Mouse (Mus musculus) adrenal gland, postnatal 14 days (tissue): ENCODE data around the gene Slc28a1. TPM values are rescaled to one million over a fixed set of nuclear protein-coding genes. Genes with fewer than 3 reads are reported as not detected.
"Not testable (repeated sequence)": the region's sequence is repeated elsewhere in the genome, so short reads cannot be mapped to it uniquely, and the experiment has no call there.

ENCODE experiments used
- DNase-seq: peaks from one replicate; pipeline ENCODE4 v3.0.0; 2021; ENCODE audit warnings: mixed read lengths
- total RNA-seq: library from RNA; stranded (reverse); gene quantifications from 2 replicates; pipeline ENCODE4 v1.2.3, GENCODE M21; 2021

The Slc28a1 gene
- total RNA-seq, 1 experiment from 2014 or later, result 0.30 TPM

DNA sequence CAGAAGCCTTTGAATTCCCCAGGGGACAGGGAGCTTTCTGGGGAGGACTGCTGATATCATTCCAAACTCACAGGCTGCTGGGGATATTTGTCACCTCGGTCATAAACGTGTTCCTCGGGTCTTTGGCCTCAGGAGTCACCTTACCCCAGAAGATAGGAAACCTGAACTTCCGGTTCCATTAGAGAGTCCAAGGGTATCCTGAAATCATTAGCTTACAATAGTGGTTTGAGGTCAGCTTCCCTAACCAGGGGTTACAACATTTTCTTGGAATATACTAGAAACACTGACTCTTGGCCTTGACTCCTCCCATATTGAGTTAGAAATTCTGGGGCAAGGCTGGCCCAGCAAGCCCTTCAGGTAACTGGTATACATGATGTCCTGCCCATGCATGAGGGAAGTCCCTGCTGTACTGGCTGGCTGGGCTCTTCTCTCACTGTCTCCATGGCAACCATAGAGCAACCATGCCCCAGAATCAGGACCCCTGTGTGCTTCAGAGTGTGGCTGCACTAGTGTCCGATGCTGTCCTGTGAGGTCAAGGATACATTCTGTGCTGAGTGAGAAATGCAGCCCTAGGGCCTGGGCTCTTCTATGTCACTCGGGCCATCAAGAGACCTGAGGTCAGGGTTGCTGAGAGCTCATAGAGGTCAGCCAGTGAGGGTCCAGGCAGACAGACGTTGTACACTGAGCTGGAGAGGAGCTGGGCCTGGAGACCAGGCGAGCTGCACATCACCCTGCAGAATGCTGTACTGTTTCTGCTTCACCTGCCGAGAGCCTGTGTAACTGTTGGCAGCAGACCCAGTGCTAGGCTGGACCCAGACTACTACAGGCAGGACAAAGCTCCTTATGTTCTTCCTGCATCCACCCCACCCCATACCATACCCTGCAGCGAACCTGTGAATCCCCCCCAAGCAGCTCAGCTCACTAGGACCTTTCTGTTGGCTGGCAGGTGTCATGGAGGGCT, 10.9 kb downstream of the Slc28a1 start:
- no peak for DNase-seq

DNA sequence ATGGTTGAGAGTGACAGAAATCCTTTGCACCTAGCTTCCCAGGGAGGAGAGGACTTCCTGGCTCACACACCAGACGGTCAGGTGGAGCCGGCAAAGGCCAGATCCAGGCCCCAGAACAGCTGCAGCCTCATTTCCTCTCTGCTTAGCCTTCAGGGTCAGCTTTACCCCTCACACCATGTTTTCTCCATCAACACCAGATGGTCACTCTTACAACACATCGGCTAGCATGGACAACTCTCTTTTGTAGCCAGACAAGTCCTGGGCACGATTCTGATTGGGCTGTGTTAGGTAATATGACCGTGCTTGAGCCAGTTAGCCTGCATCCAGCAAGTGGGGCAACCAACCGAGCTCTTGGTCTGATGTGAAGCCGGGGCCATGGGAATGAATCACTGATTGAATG, 17.3 kb downstream of the Slc28a1 start:
- no peak for DNase-seq

DNA sequence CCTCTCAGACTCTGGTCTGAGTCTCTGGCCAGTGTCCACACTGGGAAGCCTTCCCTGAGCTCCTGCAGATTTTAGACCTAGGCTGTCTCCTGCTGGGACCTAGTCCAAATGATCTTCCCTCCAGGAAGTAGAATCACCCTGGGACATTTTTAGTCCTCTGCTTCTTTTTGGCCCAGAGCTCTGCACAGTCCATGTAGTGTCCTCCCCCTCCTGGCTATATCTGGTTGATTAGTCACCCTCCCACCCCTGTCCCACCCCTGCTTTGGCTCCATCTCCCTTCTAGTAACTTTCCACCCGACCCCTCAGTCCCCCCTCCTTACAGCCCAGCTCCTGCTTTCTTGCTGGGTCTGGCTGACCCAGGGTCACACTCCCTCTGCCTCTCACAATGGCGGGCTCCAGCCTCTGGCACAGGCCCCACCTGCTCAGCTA, 18.3 kb downstream of the Slc28a1 start:
- DNase-seq, result peak; percentile 49

DNA sequence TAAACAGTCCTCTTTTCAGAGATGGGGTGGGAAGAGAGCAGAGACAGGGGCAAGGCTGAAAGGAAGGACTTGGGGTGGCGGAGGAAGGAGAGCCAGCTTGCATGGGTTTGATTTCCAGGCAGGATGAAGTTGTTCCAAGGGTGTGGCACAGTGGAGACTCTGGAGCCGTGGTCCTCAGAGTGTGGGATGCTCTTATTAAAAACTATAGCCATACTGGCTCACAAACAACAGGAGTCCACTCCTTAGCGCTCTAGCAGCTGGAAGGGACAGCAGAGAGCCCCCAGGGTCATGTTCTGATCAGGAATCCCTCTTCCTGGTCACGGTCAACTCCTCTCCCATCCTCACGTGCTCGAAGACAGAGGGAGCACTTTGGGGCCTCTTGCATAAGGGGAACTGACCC, 18.8 kb downstream of the Slc28a1 start:
- no peak for DNase-seq

DNA sequence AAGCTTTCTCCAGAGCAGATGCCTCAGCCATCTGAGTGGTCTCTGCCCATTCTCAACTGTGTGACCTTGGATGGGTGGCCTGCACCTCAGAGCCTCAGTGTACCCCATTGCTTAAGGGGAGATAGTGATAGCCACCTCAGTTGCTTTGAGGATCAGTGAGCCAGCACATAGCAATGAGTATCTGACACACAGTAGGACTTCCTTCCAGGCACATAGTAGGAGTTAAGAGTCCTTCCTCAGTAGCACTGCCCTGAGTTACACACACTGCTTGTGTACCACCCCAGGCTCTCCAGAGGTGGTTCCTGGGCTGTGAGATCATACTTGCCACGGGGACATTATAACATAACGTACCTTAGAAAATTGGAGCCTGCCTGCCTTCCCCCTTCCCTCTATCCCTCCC, 19.3 kb downstream of the Slc28a1 start:
- DNase-seq, result no peak

DNA sequence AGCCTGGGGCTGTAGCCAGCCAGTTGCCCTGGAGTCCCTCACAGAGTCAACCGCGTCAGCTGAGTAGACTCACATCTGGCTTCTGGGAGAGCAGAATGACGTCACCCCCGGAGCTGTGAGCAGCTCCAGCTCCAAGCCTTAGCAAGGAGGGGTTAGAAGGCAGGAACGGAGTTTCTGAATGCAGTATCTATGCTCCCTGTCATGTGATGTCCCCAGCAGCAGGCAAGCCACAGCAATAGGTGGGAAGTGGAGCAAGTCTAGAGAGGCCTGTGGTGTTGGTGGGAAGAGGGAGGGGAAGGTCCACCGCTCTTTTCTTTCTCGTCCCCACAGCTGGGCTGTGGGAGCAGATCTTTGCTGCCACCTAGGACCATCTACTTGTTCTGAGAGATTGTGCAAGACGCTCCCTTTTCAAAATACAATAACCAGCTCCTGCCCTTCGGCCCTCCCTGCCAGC, 20.0 kb downstream of the Slc28a1 start:
- peak; percentile 82 for DNase-seq

DNA sequence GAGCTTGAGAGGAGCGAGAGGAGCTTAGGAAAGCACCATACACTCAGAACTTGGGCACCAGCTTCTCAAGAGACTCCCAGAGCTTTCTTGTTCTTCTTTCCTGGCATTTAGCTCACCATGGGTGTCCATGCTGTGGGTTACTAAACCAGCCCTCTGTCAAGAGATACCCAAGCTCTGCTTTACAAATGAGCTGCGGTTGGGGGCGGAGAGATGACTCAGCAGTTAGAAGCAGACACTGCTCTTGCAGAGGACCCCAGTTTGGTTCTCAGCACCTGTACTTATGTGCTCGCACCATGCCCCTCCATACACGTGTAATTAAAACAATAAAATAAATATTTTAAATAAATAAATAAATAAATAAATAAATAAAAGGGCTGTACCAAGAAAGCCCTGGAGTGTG, 22.7 kb downstream of the Slc28a1 start:
- DNase-seq, result no peak

DNA sequence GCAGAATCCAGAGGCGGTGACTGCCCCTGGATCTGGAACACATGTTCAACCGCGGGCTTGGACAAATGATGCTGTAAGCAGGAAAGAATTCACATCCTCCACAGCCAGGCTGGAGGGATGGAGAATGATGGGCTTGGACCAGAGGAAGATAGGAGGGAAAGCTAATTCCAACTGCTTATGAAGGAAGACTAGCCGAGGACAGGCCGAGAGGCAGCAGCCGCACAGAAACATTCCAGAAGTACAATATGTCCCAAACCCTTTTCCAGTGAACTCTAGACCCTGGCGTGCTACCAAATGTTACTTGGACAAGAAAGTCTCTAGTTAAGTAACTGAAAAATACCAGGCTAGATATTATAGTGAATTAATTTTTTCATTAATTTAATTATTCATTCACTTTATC, 24.5 kb downstream of the Slc28a1 start:
- DNase-seq, result peak; percentile 51

DNA sequence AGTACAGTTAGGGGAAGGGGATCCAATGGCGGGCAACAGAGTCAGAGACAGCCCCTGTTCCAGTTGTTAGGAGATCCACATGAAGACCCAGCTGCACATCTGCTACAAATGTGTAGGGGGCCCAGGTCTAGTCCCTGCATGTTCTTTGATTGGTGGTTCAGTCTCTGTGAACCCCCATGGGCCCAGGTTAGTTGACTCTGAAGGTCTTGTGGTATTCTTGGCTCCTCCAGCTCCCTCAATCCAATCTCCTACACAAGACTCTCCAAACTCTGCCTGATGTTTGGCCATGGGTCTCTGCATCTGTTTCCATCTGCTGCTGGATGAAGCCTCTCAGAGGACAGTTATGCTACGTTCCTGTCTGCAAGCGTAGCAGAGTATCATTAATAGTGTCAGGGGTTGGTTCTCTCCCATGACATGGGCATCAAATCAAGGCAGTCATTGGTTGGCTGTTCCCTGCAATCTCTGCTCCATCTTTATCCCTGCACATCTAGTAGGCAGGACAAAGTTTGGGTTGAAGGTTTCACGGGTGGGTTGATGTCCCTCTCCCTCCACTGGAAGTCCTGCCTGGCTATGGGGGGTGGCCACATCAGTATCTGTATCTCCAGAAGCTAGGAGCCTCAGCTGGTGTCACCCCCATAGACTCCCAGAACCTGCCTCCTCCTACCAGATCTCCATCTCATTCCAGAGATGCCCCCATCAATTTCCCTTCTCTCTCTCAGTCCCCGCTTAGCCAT, 25.2 kb downstream of the Slc28a1 start:
- DNase-seq, result no peak

DNA sequence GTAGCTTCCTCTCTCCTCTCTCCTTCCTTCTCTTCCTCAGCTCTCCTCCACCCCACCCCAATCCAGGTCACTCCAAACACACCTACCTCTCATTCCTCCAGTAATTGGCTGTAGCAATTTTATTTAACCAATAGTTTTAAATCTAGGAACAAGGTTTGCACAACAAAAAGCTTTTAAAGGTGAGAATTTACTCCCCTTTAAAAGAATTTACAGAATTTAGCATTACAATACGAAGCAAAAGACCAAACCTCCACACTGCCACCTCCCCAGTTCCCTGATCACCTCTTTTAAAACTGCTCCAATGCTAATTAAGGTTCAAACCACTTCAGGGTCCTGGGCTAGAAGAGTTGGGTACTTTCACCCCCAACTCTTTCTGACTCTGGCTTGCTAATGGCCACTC, 26.9 kb downstream of the Slc28a1 start:
- no peak for DNase-seq

DNA sequence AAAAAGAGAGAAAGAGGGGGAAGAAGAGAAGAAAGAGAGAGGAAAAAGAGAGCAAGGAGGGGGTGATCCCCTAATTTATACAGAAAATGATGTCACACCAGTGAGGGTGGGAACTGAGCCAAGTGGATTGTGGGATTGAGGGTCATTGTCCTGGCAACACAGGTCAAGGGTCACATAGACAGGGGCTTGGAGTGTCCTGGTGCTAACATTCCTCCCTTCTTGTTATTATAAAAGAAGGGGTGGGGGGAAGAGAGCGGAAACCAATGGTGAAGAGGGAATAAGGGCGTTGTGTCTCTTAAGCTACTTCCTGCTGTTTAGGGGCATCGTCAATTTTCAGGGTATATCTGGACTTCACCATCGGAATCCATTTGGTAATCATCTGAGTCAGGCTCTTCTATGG, 28.5 kb downstream of the Slc28a1 start:
- not testable (repeated sequence) for DNase-seq

DNA sequence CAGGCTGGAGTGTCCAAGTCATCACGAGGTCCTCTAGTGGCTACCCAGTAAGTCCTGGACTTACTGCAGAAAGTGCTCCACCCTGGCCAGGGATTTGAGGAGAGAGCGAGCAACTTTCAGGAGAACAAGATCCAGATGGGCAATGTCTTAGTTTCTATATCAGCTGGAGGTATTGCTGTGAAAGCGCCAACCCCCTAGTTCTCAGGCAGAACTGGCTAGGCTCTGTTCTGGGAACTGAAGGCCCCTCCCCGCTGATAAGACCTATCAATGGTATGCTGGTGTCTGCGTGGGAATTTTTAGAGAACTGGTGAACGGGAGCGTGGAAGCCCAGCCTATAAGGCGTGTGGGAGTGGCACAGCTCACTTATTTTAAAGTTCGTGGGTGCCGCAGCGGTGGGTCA, 35.2 kb downstream of the Slc28a1 start:
- DNase-seq, result no peak

DNA sequence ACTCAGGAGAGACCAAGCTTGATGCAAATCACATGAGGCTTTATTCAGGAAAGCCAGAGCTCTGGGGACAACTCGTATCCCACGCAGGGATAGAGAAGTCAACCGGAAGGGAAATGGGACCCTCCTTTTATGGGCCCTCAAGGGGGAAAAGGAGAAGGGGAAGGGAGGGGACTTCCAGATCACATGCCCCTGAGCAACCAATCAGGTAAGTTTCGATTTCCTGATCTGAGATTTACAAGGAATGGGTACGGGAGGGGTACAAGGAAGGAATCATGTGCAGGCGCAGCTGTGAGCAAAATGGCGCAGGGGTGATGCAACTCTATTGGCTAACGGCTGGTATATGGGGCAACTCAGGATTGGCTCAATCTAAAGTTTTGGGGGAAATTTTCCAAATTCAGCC, 36.6 kb downstream of the Slc28a1 start:
- DNase-seq, result no peak

DNA sequence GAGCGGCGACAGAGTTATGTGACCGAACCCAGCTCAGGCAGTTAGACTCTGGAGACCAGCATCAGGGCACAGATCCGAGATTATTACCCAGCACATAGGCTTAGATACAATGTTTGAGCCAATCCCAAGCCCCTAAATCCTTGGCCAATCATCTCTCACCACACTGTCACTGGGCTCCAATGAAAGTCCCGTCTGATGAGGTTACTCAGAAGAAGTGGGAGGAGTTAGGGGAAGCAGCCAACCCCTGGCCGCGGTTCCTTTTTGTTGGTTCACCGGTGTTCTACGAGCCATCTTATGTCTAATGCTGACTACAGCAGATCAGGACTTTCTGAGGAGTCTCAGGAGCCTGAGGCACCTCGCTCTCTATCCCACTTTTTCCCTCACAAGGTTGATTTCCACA, 37.7 kb downstream of the Slc28a1 start:
- DNase-seq, result peak; percentile 38

DNA sequence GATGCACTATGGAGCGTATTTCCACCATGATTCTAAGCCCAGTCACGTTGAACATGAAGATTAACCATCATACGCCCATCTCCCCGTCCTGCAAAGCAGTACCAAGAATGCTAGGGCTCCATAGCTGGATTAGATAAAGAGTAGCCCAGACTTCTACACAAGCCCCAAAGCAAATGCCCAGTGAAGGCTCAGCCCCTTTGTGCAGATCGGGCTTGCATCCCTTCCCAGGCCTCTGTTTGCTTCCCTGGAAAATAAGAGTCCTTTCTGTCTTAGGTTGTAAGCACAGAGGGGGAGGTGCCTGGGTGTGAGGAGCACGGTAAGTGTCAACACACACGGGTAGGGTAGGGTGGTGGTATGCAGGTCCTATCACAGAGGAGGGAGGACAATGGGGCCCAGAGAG, 38.2 kb downstream of the Slc28a1 start:
- DNase-seq, result no peak

DNA sequence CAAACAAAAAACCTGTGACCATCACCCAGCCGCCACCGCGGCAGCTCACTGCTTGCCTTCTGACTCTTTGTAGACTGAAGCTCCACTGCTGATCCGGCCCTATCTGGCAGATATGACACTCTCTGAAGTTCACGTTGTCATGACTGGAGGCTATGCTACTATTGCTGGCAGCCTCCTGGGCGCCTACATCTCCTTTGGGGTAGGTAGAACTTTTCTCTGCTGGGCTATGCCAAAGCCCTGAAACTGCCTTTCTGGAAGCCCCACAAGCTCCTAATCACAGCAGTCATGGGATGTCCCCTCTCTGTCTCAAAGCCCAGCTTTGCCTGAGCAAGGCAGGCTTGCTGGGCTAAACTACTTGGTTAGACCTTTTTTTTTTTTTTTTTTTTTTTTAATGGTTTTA, 38.7 kb downstream of the Slc28a1 start:
- no peak for DNase-seq

DNA sequence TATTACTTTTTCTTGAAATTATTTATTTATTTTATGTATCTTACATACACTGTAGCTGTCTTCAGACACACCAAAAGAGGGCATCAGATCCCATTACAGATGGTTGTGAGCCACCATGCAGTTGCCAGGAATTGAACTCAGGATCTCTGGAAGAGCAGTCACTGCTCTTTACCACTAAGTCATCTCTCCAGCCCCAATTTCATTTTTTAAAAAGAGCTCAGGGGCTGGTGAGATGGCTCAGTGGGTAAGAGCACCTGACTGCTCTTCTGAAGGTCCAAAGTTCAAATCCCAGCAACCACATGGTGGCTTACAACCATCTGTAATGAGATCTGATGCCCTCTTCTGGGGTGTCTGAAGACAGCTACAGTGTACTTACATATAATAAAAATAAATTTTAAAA, 39.6 kb downstream of the Slc28a1 start:
- not testable (repeated sequence) for DNase-seq

DNA sequence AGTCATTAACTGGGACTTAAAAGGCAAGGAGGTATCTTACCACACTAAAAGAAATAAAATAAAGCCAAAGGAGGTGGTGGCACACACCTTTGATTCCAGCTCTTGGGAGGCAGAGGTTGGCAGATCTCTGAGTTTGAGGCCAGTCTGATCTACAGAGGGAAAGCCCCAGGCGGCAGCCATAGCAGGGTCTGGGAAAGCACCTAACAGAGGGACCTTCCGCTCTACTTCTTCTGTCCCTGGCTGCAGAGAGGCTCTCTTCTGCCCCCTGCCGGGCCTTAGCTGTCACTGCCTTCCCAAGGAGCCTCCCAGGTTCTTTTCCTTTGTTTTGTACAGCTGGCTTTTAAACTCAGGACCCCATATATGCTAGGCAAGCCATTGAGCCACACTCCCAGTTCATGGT, 40.4 kb downstream of the Slc28a1 start:
- peak; percentile 83 for DNase-seq

DNA sequence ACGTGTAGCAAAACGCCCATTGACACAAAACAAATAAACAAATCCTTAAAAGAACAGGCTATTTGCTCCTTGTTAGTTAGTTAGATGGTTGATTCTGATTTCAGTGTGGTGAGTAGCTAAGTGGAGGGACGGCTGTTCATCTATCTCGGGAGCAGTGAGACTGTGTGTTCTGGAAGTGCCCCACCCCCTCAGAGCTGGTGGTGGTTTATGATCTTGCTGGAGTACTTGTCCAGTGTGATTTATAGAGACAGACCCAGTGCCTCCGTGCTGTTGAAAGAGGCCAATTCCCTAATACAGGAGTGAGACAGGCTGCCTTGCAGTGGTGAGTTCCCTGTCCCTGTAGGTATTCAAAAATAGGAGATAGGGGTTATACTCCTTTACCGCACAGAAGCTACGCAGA, 44.3 kb downstream of the Slc28a1 start:
- no peak for DNase-seq

DNA sequence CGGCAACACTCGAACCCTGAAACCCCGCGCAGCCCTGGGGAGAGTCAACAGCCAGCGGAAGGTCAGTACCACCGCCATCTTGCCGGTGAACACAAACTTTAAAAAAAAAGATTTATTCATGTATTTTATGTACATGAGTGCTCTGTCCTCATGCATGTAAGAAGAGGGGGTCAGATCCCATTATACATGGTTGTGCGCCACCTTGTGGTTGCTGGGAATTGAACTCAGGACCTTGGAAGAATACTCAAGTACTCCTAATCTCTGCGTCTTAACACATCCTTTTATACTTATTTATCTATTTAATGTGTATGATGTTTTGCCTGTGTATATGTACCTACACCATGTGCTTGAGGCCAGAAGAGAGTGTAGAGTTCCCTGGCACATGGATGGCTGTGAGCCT, 47.1 kb downstream of the Slc28a1 start:
- DNase-seq, result peak; percentile 53

DNA sequence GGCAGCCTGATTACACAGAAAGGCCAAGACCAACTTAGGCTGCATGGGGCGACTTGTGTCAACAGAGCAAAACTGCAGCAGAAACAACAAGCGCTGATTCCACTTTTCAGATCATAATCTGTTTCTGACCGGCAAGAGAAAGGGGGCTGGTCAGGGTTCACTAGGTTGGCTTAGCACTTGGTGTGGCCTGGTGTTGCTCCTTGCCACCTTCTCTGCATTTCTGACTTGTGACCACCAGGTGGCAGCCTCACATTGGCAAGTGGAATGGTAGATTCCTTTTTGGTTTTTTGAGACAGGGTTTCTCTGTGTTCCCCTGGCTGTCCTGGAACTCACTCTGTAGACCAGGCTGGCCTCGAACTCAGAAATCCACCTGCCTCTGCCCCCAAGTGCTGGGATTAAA, 47.7 kb downstream of the Slc28a1 start:
- peak; percentile 87 for DNase-seq

DNA sequence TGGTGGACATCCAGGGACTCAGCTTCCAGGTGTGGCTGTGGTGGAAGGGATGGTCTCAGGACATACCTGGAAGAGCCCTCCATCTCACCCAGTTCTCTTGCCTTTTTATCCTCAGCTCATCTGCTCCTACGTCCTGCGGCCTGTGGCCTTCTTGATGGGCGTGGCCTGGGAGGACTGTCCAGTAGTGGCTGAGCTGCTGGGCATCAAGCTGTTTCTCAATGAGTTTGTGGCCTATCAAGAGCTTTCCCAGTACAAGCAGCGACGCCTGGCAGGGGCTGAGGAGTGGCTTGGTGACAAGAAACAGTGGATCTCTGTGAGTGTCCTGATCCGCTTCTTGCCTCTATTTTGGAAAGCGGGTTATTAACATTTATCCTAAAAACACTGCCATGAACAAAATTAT, 49.8 kb downstream of the Slc28a1 start:
- no peak for DNase-seq

DNA sequence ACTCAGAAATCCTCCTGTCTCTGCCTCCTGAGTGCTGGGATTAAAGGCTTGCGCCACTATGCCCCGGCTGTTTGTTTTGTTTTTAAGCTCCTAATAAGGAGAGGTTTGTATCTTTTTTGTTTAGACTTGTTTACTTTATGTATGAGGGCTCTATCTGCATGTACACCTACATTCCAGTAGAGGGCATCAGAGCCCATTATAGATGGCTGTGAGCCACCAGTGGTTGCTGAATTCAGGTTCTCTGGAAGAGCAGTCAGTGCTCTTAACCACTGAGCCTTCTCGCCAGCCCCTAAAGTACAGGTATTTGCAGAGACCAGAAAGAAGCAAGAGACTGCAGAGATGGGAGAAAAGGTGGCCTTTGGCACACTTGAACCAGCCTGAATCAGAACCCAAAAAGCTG, 52.5 kb downstream of the Slc28a1 start:
- peak; percentile 62 for DNase-seq
